Mouse (Mus musculus) heart, adult 11 months (tissue): ENCODE measurements around the gene Msl1.

ENCODE experiments used
- DNase-seq: peaks from one replicate; pipeline ENCODE4 v3.0.0; 2022

Msl1 gene

DNA sequence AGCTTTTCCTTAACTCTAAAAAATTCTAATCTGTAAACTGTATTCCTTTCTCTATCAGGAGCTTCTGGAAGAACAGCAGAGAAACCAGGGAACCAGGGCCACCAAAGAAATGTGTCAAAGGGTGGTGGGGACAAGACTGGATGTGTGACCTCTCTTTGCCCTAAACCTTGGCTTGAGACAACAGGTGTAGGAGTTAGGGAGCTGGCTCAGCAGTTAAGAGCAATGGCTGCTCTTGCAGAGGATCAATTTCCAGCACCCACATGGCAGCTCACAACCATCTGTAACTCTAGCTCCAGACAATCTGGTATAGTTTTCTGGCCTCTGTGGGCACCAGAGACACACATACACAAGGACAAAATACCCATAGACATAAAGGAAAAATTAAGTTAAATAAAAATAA is 17.4 kb upstream of the Msl1 start:
- peak; percentile 88 for DNase-seq

DNA sequence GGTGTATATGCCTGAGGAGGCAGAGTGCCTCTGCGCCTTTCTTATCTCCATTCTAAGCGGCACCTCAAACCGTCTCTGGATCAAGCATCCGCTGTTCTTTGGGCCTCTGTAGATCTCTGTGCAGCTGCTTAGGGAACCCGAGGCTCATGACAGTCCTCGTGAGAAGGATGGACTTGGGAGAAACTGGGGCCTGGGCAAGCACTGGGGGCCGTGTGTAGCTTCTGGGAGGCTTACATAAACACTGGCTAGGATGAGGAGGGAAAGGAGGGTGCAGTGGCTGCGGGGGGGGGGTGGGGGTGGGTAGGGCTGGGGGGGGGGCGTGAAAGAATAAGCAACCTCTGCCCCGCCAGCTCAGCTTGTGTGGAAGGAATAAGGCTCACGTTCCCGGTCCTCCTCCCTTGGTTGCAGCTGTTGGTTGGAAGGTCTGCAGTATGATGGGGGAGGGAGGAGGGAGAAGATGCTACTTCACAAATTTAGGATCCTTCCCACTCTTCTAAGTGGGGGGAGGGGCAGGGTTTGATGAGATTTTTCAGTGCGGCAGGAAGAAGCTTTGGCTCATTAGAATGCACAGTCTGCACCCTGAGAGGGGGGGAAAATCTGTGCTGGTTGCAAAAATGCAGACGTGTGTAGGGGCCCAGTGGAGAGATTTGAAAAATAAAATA is 13.3 kb upstream of the Msl1 start:
- peak; percentile 99 for DNase-seq

DNA sequence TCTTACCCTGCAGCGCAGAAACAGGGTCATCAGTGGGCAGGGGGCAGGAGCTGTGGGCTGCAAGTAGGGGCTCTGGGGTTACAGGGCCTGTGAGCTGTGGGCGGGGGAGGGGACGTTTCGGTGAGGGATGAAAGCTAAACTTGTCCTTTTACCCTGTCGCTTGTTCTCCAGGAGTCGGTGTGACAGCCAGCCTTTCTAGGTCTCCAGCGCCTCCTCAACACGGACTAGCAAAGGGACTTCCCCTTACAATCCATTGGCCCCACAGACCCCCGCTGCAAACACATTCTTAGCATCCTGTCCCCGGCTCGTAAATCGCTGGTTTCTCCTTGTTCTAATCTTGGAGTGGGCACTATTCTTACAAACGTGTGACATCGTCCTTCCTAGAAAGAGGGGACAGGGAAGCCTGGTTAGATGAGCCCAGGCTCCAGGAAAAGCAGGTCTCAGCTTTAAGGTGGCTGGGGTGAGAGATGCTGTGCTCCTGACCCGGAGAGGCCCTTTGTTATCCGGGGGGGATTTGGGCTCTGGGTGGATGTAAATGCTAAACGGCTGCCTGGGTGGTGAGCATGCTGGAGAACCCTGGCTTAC is 12.6 kb upstream of the Msl1 start:
- peak; percentile 97 for DNase-seq

- peak; percentile 100 for DNase-seq
These were observed 12.1 kb upstream of the Msl1 start for GRCm38 (mm10) chr11:98783236-98783696.

GRCm38 (mm10) chr11:98784139-98784538 is 11.2 kb upstream of the Msl1 start:
- peak; percentile 91 for DNase-seq

GRCm38 (mm10) chr11:98785214-98785613 is 10.1 kb upstream of the Msl1 start:
- peak; percentile 97 for DNase-seq

DNA sequence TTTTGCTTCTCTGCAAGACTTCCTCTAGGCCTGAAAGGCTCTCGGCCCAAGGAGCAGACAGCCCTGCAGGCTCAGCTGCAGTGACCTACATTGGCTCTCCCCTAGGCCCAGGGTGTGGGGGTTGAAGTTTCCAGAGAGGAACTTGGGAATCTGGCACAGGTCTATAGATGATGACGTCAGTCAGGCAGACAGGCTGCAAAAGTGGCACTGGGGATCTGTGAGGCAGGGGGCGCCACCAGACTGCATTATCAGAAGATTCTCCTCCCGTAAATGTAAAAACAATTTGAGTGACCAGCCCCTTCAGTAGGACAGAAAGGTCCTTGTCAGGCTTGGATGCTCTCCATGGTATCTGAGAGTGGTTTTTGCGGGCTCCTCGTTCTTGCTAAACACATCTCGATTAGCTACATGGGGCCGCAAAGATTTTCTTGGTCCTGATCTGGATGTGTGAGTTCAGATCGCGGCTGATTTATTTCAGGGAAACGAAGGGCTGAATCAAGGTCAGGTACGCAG is 9.5 kb upstream of the Msl1 start:
- peak; percentile 99 for DNase-seq

DNA sequence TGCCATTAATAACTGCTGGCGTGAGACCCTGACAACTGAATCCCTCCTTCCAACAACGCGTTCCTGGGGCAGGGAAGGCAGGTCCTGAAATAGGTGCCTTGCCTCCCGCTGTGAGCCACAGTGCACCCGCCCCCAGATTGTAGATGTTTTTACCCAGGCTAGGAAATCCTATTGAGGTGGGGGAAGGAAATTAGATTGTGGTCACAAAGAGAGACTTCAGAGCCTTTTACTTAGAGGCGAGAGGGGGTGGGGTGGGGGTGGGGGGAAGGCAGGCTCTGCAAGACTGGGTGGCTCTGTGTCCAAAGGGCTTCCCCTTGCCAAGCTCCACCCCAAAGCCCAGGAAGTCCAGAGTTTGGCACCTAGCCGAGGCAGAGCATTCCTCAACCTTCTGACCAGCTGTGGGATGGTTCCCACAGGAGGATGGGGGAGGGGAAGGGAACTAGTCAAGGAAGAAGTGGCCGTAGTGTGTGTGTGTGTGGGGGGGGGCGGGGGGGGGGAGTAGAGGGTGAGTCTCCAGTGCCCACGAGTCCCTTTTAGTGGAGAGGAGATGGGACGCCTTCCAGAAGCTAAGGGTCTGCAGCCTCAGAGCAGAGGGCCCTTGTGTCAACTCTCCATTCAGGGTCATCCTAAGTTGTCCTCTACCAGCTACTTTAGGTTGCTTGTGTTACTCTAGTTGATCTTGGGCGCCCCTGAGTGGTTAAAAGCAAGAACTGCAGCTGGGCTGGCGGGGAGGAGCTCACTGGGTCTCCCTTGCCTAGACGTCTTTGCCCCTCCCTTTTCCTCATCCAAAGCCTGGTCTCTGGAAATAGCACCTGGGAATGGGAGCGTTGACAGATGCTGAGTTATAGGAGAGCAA is 8.7 kb upstream of the Msl1 start:
- DNase-seq, result peak; percentile 100

GRCm38 (mm10) chr11:98787229-98787628 is 8.1 kb upstream of the Msl1 start:
- DNase-seq, result no peak

GRCm38 (mm10) chr11:98787691-98788090 is 7.6 kb upstream of the Msl1 start:
- DNase-seq, result peak; percentile 88

- DNase-seq, result no peak
These were observed 7.2 kb upstream of the Msl1 start for GRCm38 (mm10) chr11:98788139-98788538.

DNA sequence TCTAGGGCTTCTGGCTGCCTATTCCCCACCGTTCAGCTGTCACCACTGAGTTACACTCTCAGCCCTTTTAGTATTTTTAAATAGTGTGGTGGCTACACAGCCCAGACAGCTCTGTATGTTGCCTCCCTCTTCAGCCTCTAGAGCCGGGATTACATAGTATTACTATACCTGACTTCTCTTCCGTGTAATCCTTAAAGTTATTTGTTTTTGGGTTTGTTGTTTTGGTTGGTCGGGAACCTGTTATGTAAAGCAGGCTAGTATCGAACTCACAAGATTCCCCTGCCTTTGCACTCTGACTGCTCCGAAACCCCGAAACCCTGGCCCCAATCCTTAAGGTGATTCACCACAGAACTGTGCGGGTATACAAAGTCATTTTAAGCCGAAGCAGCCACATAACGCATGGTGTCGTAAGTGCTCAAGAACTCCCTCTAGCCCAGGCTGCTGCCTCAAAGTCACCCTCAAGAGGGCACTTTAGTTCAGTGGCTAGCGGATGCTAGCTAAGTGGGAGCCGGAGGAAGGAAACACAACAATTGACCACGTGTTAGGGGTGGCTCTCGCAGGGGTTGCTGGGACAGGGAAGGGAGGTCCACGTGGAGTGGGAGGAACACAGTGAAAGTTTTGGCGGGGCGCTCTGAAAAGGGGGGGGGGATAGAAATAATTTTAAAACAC is 6.6 kb upstream of the Msl1 start:
- peak; percentile 100 for DNase-seq

- DNase-seq, result no peak
These were observed 6.0 kb upstream of the Msl1 start for GRCm38 (mm10) chr11:98789219-98789807.

- no peak for DNase-seq
These were observed 5.5 kb upstream of the Msl1 start for GRCm38 (mm10) chr11:98789824-98790223.

- peak; percentile 84 for DNase-seq
These were observed 4.6 kb upstream of the Msl1 start for GRCm38 (mm10) chr11:98790631-98791205.

DNA sequence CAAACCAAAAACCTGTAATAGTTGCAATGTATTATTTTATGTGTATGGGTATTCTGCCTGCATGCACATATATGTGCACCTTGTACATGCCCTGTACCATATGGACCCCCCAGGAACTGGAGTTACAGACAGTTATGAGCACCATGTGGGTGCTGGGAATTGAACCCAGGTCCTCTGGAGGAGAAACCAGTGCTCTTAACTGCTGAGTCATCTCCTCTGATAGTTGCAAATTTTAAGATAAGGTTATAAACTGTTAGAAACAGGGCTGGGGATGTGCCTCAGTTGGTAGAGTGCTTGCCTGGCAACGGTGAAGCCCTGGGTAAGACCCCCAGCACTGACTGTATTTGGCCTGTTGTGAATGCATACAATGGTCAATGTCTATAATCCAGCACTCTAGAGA is 3.9 kb upstream of the Msl1 start:
- DNase-seq, result no peak

DNA sequence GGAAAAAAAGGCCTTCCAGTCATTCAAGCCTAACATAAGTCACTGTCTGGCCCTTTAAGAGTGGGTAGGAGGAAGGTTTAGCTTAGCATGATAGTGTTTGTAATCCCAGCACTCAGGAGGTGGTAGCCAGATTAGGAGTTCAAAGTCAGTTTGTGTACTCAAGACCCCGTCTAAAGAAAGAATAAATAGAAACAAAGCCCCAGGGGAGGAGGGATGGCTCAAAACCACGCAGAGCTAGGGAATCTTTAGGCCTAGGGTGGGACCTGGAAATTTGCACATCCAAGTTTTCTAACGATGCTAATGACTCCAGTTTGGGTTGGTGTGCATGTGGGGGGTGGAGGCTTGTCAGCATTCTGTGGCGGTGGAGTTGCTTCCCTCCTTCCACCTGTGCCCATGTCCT is 3.2 kb upstream of the Msl1 start:
- DNase-seq, result no peak

DNA sequence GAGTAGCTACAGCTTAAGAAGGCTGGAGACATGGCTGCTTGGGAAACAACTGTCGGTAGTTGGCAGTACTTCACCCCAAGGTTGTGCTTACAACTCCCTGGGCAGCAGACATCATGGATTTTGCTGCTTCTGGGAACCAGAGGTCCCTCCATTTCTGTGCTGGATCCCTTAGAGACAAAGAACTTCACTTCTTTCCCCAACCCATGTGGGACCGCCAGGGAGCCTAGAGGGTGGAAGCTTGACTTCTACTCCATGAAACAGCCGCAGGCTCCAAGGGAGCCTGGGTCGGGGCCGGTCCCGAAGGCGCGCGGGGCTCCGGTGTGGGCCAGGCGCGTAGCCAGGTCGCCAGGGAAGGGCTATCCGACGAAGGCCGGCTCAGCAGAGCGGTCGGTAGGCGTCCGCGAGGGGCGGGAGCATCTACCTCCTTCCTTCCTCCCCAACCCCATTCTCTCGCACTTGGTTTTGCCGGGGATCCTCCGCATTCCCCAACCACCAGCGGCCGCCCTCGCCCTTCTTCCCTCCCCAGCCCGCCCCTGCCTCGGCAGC is 774 bp upstream of the Msl1 start:
- no peak for DNase-seq

DNA sequence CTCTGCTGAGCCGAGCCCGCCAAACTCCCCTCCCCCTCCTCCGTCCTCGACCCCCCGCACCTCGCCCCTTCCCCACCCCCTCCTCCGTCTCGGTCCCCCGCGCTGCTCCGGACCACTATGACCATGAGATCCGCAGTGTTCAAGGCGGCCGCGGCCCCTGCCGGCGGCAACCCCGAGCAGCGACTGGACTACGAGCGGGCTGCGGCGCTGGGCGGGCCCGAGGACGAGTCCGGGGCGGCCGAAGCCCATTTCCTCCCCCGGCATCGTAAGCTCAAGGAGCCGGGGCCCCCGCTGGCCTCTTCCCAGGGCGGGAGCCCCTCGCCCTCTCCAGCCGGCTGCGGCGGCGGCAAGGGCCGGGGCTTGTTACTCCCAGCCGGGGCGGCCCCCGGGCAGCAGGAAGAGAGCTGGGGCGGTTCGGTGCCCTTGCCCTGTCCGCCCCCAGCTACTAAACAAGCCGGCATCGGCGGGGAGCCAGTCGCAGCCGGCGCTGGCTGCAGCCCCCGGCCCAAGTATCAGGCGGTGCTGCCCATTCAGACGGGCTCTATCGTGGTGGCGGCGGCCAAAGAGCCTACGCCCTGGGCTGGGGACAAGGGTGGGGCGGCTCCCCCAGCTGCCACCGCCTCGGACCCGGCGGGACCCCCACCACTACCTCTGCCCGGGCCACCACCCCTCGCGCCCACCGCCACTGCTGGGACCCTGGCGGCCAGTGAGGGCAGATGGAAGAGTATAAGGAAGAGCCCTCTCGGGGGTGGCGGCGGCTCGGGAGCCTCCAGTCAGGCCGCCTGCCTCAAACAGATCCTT is 598 bp downstream of the Msl1 start:
- peak; percentile 97 for DNase-seq

GRCm38 (mm10) chr11:98796515-98797216 is 1.4 kb downstream of the Msl1 start:
- DNase-seq, result peak; percentile 98
